Mouse (Mus musculus): ENCODE results near the gene Psma3. TPM values are rescaled to one million over a fixed set of nuclear protein-coding genes. Genes with fewer than 3 reads are reported as not detected.

The Psma3 gene
- polyA plus RNA-seq (2014; fragmentation: Nextera tagmentation; extraction: Ambion mirVana), result 589 and 594 TPM in 2 replicates

- H3K36me3 ChIP-seq (ENCODE audit: control insufficient read depth, insufficient read depth, low read length), result peaks cover 13% of the 10 kb centered on the region; the same call in 1 of the 2 replicates
- peak; percentile 100 for ATAC-seq (ENCODE audit: low read depth)
- H3K9ac ChIP-seq (ENCODE audit: low read depth, low read length), result peak within 1 kb of the TSS; percentile 96
- H3K4me1 ChIP-seq (ENCODE audit: control insufficient read depth, insufficient read depth, low read length), result peaks cover 8% of the 10 kb centered on the region
- no peaks in the 10 kb centered on the region for H3K27me3 ChIP-seq (replicated peaks; ENCODE audit: control insufficient read depth, insufficient read depth, low read length)
- no peaks in the 10 kb centered on the region for H3K9me3 ChIP-seq (ENCODE audit: control insufficient read depth, low read length)
- H3K27ac ChIP-seq (replicated peaks; ENCODE audit: low read depth, low read length), result peak within 1 kb of the TSS; percentile 98
- H3K4me2 ChIP-seq (ENCODE audit: low read depth, low read length), result peak within 1 kb of the TSS; percentile 72
- WGBS, result under 1% methylated on average over 42 of the region's 71 CpGs
- DNase-seq (ENCODE audit: low spot score), result peak; percentile 98
- H3K4me3 ChIP-seq (ENCODE audit: low read depth, low read length), result peak within 1 kb of the TSS; percentile 86
Measured at GRCm38 (mm10) chr12:70974441-70975266, at the start of gene Psma3. Psma3 (plus strand) TSS chr12:70974621.

- WGBS, result 83% methylated on average over 4 of the region's 4 CpGs
Measured at GRCm38 (mm10) chr12:70929781-70930180, 44.6 kb upstream of the Psma3 start.

GRCm38 (mm10) chr12:70937150-70937549 lies 37.3 kb upstream of the Psma3 start:
- Histone ChIP-seq H3K27me3 (replicated peaks; ENCODE audit: control insufficient read depth, insufficient read depth, low read length) (no peaks in the 10 kb centered on the region), H3K36me3 (ENCODE audit: control insufficient read depth, insufficient read depth, low read length) (peaks cover 19% of the 10 kb centered on the region), H3K27ac (replicated peaks; ENCODE audit: low read depth, low read length) (peak overlapping the region; percentile 92), H3K4me3 (ENCODE audit: low read depth, low read length) (peak overlapping the region; percentile 90), H3K4me2 (ENCODE audit: low read depth, low read length) (peak overlapping the region; percentile 66), H3K9me3 (ENCODE audit: control insufficient read depth, low read length) (no peaks in the 10 kb centered on the region), H3K4me1 (ENCODE audit: control insufficient read depth, insufficient read depth, low read length) (no peaks in the 10 kb centered on the region; the same call in 1 of the 2 replicates), H3K9ac (ENCODE audit: low read depth, low read length) (peak overlapping the region; percentile 80)
- DNase-seq (ENCODE audit: low spot score) (peak; percentile 29), ATAC-seq (ENCODE audit: low read depth) (peak; percentile 16)
- WGBS, result 46% methylated on average over 5 of the region's 12 CpGs

More at GRCm38 (mm10) chr12:70929781-70930180, 44.6 kb upstream of the Psma3 start:
- H3K27ac ChIP-seq (replicated peaks; ENCODE audit: low read depth, low read length), result no peak overlapping the region
- H3K9me3 ChIP-seq (ENCODE audit: control insufficient read depth, low read length), result 0 out of 2 replicates have a peak, but pooled peaks cover 4% of the 10 kb centered on the region
- no peaks in the 10 kb centered on the region for H3K36me3 ChIP-seq (ENCODE audit: control insufficient read depth, insufficient read depth, low read length)
- no peak overlapping the region for H3K4me2 ChIP-seq (ENCODE audit: low read depth, low read length)
- ATAC-seq (ENCODE audit: low read depth), result no peak
- H3K27me3 ChIP-seq (replicated peaks; ENCODE audit: control insufficient read depth, insufficient read depth, low read length), result no peaks in the 10 kb centered on the region
- DNase-seq (ENCODE audit: low spot score), result no peak
- H3K9ac ChIP-seq (ENCODE audit: low read depth, low read length), result no peak overlapping the region
- no peaks in the 10 kb centered on the region for H3K4me1 ChIP-seq (ENCODE audit: control insufficient read depth, insufficient read depth, low read length)
- H3K4me3 ChIP-seq (ENCODE audit: low read depth, low read length), result no peak overlapping the region

- H3K4me1 ChIP-seq (ENCODE audit: control insufficient read depth, insufficient read depth, low read length), result no peaks in the 10 kb centered on the region; the same call in 1 of the 2 replicates
- ATAC-seq (ENCODE audit: low read depth) (peak; percentile 98), DNase-seq (ENCODE audit: low spot score) (peak; percentile 92)
- peaks cover 25% of the 10 kb centered on the region for H3K36me3 ChIP-seq (ENCODE audit: control insufficient read depth, insufficient read depth, low read length)
- H3K9ac ChIP-seq (ENCODE audit: low read depth, low read length), result peak within 1 kb of the TSS; percentile 80
- peak within 1 kb of the TSS; percentile 90 for H3K4me3 ChIP-seq (ENCODE audit: low read depth, low read length)
- WGBS, result under 1% methylated on average over 51 of the region's 59 CpGs
- peak within 1 kb of the TSS; percentile 92 for H3K27ac ChIP-seq (replicated peaks; ENCODE audit: low read depth, low read length)
- peak within 1 kb of the TSS; percentile 66 for H3K4me2 ChIP-seq (ENCODE audit: low read depth, low read length)
- no peaks in the 10 kb centered on the region for H3K9me3 ChIP-seq (ENCODE audit: control insufficient read depth, low read length)
- no peaks in the 10 kb centered on the region for H3K27me3 ChIP-seq (replicated peaks; ENCODE audit: control insufficient read depth, insufficient read depth, low read length)
Measured at GRCm38 (mm10) chr12:70937571-70938384, 36.6 kb upstream of the Psma3 start, which contains the start of gene Actr10. Actr10 (plus strand) TSS chr12:70937857.

GRCm38 (mm10) chr12:70940806-70941205 lies 33.6 kb upstream of the Psma3 start:
- ATAC-seq (ENCODE audit: low read depth) (no peak), DNase-seq (ENCODE audit: low spot score) (no peak)
- Histone ChIP-seq H3K4me3 (ENCODE audit: low read depth, low read length) (no peak overlapping the region), H3K4me1 (ENCODE audit: control insufficient read depth, insufficient read depth, low read length) (no peaks in the 10 kb centered on the region; the same call in 1 of the 2 replicates), H3K27ac (replicated peaks; ENCODE audit: low read depth, low read length) (no peak overlapping the region), H3K27me3 (replicated peaks; ENCODE audit: control insufficient read depth, insufficient read depth, low read length) (no peaks in the 10 kb centered on the region), H3K4me2 (ENCODE audit: low read depth, low read length) (no peak overlapping the region), H3K9me3 (ENCODE audit: control insufficient read depth, low read length) (no peaks in the 10 kb centered on the region), H3K9ac (ENCODE audit: low read depth, low read length) (no peak overlapping the region), H3K36me3 (ENCODE audit: control insufficient read depth, insufficient read depth, low read length) (peaks cover 47% of the 10 kb centered on the region)
- 96% methylated on average over 7 of the region's 7 CpGs for WGBS

GRCm38 (mm10) chr12:70944181-70944580 lies 30.2 kb upstream of the Psma3 start:
- Histone ChIP-seq H3K27ac (replicated peaks; ENCODE audit: low read depth, low read length) (no peak overlapping the region), H3K36me3 (ENCODE audit: control insufficient read depth, insufficient read depth, low read length) (peaks cover 72% of the 10 kb centered on the region), H3K9me3 (ENCODE audit: control insufficient read depth, low read length) (no peaks in the 10 kb centered on the region), H3K9ac (ENCODE audit: low read depth, low read length) (no peak overlapping the region), H3K4me2 (ENCODE audit: low read depth, low read length) (no peak overlapping the region), H3K4me3 (ENCODE audit: low read depth, low read length) (no peak overlapping the region), H3K4me1 (ENCODE audit: control insufficient read depth, insufficient read depth, low read length) (no peaks in the 10 kb centered on the region; the same call in 1 of the 2 replicates), H3K27me3 (replicated peaks; ENCODE audit: control insufficient read depth, insufficient read depth, low read length) (no peaks in the 10 kb centered on the region)
- 91% methylated on average over 5 of the region's 5 CpGs for WGBS
- DNase-seq (ENCODE audit: low spot score) (no peak), ATAC-seq (ENCODE audit: low read depth) (no peak)

GRCm38 (mm10) chr12:70946585-70947256 lies 27.7 kb upstream of the Psma3 start:
- WGBS, result 90% methylated on average over 10 of the region's 10 CpGs
- Histone ChIP-seq H3K27me3 (replicated peaks; ENCODE audit: control insufficient read depth, insufficient read depth, low read length) (no peaks in the 10 kb centered on the region), H3K9me3 (ENCODE audit: control insufficient read depth, low read length) (no peaks in the 10 kb centered on the region), H3K4me1 (ENCODE audit: control insufficient read depth, insufficient read depth, low read length) (no peaks in the 10 kb centered on the region), H3K27ac (replicated peaks; ENCODE audit: low read depth, low read length) (no peak overlapping the region), H3K36me3 (ENCODE audit: control insufficient read depth, insufficient read depth, low read length) (peaks cover 80% of the 10 kb centered on the region), H3K4me2 (ENCODE audit: low read depth, low read length) (no peak overlapping the region), H3K4me3 (ENCODE audit: low read depth, low read length) (no peak overlapping the region), H3K9ac (ENCODE audit: low read depth, low read length) (no peak overlapping the region)
- no peak for ATAC-seq (ENCODE audit: low read depth)
- no peak for DNase-seq (ENCODE audit: low spot score)

- Histone ChIP-seq H3K9me3 (ENCODE audit: control insufficient read depth, low read length) (no peaks in the 10 kb centered on the region), H3K4me3 (ENCODE audit: low read depth, low read length) (no peak overlapping the region), H3K36me3 (ENCODE audit: control insufficient read depth, insufficient read depth, low read length) (peaks cover 91% of the 10 kb centered on the region), H3K9ac (ENCODE audit: low read depth, low read length) (no peak overlapping the region), H3K4me1 (ENCODE audit: control insufficient read depth, insufficient read depth, low read length) (no peaks in the 10 kb centered on the region), H3K27ac (replicated peaks; ENCODE audit: low read depth, low read length) (no peak overlapping the region), H3K27me3 (replicated peaks; ENCODE audit: control insufficient read depth, insufficient read depth, low read length) (no peaks in the 10 kb centered on the region), H3K4me2 (ENCODE audit: low read depth, low read length) (no peak overlapping the region)
- DNase-seq (ENCODE audit: low spot score) (no peak), ATAC-seq (ENCODE audit: low read depth) (no peak)
- 89% methylated on average over 4 of the region's 4 CpGs for WGBS
Measured at GRCm38 (mm10) chr12:70958640-70959039, 15.8 kb upstream of the Psma3 start.
